Mouse (Mus musculus) heart, embryonic 15.5 days (tissue): ENCODE data around the gene Abcc8. TPM values are rescaled to one million over a fixed set of nuclear protein-coding genes. Genes with fewer than 3 reads are reported as not detected.

Experiments used
- ATAC-seq: fragments of 200-750 bp; cut with Nextera tagmentation; replicated peaks from 2 replicates; pipeline ENCODE4 v1.8.0; 2017; ENCODE audit warnings: low read depth, moderate TSS enrichment; ENCODE audit not compliant: insufficient number of reproducible peaks, insufficient read depth, low FRiP score
- H3K27ac ChIP-seq: fragments of 300-500 bp; sonication (generic); 2 replicates; pipeline ENCODE4 v1.5.1; 2015; ENCODE audit warnings: mild to moderate bottlenecking, inconsistent platforms
- H3K27me3 ChIP-seq: fragments of 300-500 bp; sonication (generic); 2 replicates; pipeline ENCODE4 v1.6.1; 2015; ENCODE audit warnings: inconsistent platforms
- H3K36me3 ChIP-seq: fragments of 300-500 bp; sonication (generic); 2 replicates; pipeline ENCODE4 v1.6.1; 2015; ENCODE audit warnings: mild to moderate bottlenecking, inconsistent platforms
- H3K4me1 ChIP-seq: fragments of 300-500 bp; sonication (generic); replicated peaks from 2 replicates; pipeline ENCODE4 v1.6.1; 2015; ENCODE audit warnings: inconsistent platforms
- H3K4me2 ChIP-seq: fragments of 300-500 bp; sonication (generic); 2 replicates; pipeline ENCODE4 v1.6.1; 2015; ENCODE audit warnings: inconsistent platforms, mild to moderate bottlenecking, moderate library complexity
- H3K4me3 ChIP-seq: fragments of 300-500 bp; sonication (generic); 2 replicates; pipeline ENCODE4 v1.5.1; 2015; ENCODE audit warnings: mild to moderate bottlenecking, inconsistent platforms
- H3K9ac ChIP-seq: fragments of 300-500 bp; sonication (generic); 2 replicates; pipeline ENCODE4 v1.6.1; 2015; ENCODE audit warnings: mild to moderate bottlenecking, inconsistent platforms
- H3K9me3 ChIP-seq: fragments of 300-500 bp; sonication (generic); replicated peaks from 2 replicates; pipeline ENCODE4 v1.6.1; 2016; ENCODE audit warnings: inconsistent platforms
- WGBS: fragments of 180-500 bp; shearing (Covaris S2); methylation state at CpG from one replicate; pipeline ENCODE4 v1.1.7; 2015; ENCODE audit warnings: mixed read lengths; 5-methylcytosine and 5-hydroxymethylcytosine counted together
- polyA plus RNA-seq: library from polyadenylated mRNA; unstranded; fragments of >200 nt; fragmentation: Nextera tagmentation; extraction: Ambion mirVana; gene quantifications from 2 replicates; pipeline ENCODE4 v1.2.1, GENCODE M21; 2015

Gene Abcc8
- polyA plus RNA-seq, 1 experiment from 2014 or later: 18.1 TPM

- no peak for ATAC-seq
- no peak overlapping the region for H3K27ac ChIP-seq
- H3K27me3 ChIP-seq: 0 out of 2 replicates have a peak, but pooled peaks cover 2% of the 10 kb centered on the region
- H3K4me1 ChIP-seq: peaks cover 12% of the 10 kb centered on the region
- no peaks in the 10 kb centered on the region for H3K9me3 ChIP-seq
- no peak overlapping the region for H3K4me3 ChIP-seq
- 84% methylated on average over 7 of the region's 7 CpGs for WGBS
- H3K36me3 ChIP-seq: no peaks in the 10 kb centered on the region
- no peak overlapping the region for H3K4me2 ChIP-seq
- no peak overlapping the region for H3K9ac ChIP-seq
Measured at GRCm38 (mm10) chr7:46105484-46105883, 74.3 kb downstream of the Abcc8 start.

DNA sequence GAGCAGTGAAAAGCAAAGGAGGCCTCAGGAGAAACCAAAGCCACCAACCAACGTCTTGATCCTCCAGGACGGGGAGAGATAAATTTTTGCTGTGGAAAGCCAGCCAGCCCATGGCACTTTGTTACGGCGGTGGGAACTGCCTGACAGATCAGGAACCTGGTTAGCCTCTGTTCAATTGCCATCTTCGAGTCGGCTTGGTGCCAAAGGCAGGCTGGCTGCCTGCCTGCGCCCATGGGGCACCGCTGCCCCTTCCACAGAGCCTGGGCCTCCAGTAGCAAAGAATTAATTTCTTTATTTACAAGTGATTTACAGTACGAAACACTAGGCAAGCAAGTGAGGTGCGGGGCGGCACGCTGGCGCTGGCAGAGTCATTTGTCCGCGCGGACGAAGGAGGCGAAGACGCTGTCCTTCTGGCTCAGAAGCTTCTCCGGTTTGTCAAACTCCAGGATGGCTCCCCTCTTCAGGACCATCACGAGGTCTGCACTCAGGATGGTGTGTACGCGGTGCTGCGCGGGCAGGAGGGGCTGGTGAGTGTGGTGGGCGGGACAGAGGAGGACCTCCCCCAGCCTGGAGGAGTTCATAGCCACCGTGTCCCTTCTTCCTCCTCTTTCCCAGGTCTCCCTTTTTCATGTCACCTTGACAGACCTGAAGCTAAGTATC, 75.4 kb downstream of the Abcc8 start:
- no peak overlapping the region for H3K27ac ChIP-seq
- H3K4me2 ChIP-seq: no peak overlapping the region
- H3K27me3 ChIP-seq: no peaks in the 10 kb centered on the region
- no peak overlapping the region for H3K4me3 ChIP-seq
- H3K9ac ChIP-seq: no peak overlapping the region
- ATAC-seq: no peak
- H3K9me3 ChIP-seq: no peaks in the 10 kb centered on the region
- 76% methylated on average over 27 of the region's 27 CpGs for WGBS
- H3K36me3 ChIP-seq: no peaks in the 10 kb centered on the region
- H3K4me1 ChIP-seq: peaks cover 18% of the 10 kb centered on the region

- Histone ChIP-seq H3K4me2 (no peak overlapping the region), H3K27me3 (no peaks in the 10 kb centered on the region), H3K4me1 (peaks cover 24% of the 10 kb centered on the region), H3K4me3 (no peak overlapping the region), H3K36me3 (no peaks in the 10 kb centered on the region), H3K9me3 (no peaks in the 10 kb centered on the region), H3K9ac (no peak overlapping the region), H3K27ac (no peak overlapping the region)
- ATAC-seq: no peak
- WGBS: 79% methylated on average over 8 of the region's 8 CpGs
Measured at GRCm38 (mm10) chr7:46103771-46104170, 76.1 kb downstream of the Abcc8 start.

GRCm38 (mm10) chr7:46103075-46103591, 76.7 kb downstream of the Abcc8 start:
- Histone ChIP-seq H3K4me2 (no peak overlapping the region), H3K27me3 (no peaks in the 10 kb centered on the region), H3K9ac (no peak overlapping the region), H3K27ac (no peak overlapping the region), H3K36me3 (no peaks in the 10 kb centered on the region), H3K4me1 (peaks cover 27% of the 10 kb centered on the region), H3K4me3 (no peak overlapping the region), H3K9me3 (no peaks in the 10 kb centered on the region)
- no peak for ATAC-seq
- 74% methylated on average over 8 of the region's 8 CpGs for WGBS

DNA sequence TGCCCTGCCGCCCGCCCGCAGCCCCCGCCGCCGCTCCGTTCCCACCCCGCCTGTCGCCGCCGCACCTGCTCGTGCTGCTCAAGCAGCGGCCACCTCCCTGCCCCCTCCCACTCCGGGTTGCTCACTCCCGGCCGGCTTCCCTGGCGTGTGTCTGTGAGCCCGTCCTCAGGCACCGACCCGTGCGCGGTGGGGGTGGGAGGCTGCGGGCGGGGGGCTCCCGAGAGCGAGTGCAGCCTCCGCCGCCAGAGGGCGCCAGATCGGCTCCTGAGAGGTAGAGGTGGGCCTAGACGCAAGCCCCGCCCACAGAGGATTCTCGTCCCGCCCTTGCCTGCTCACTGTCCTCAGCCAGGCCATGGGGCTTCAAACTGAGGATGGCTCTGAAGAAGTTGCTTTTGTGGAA, 79.3 kb downstream of the Abcc8 start, which contains the start of gene Kcnj11:
Kcnj11 (minus strand) TSS at position 202 of the 400 bp plus-strand sequence.
- Histone ChIP-seq H3K27me3 (0 out of 2 replicates have a peak, but pooled peaks cover 4% of the 10 kb centered on the region), H3K9me3 (no peaks in the 10 kb centered on the region), H3K4me2 (peak within 1 kb of the TSS; percentile 69), H3K4me3 (peak within 1 kb of the TSS; percentile 65), H3K9ac (peak within 1 kb of the TSS; percentile 70), H3K36me3 (no peaks in the 10 kb centered on the region), H3K4me1 (peaks cover 40% of the 10 kb centered on the region), H3K27ac (peak within 1 kb of the TSS; percentile 98)
- peak; percentile 61 for ATAC-seq
- WGBS: under 1% methylated on average over 34 of the region's 34 CpGs

DNA sequence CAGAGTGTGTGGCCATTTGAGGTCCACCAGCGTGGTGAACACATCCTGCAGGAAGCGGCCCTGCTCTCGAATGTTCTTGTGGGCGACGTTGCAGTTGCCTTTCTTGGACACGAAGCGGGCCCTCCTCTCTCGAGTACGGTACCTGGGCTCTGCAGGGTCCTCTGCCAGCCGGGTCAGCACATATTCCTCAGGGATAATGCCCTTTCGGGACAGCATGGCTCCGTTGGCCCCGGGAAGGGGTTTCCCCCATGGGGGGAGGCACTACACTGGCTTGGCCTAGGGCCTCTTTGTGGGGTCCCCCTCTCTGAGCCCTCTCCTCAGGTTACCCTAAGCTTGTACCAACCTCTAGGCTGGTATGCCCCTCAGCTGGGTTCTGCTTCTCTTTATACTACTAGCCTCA, 80.2 kb downstream of the Abcc8 start:
- no peaks in the 10 kb centered on the region for H3K36me3 ChIP-seq
- 59% methylated on average over 13 of the region's 13 CpGs for WGBS
- peak overlapping the region; percentile 70 for H3K9ac ChIP-seq
- no peaks in the 10 kb centered on the region for H3K9me3 ChIP-seq
- no peak for ATAC-seq
- H3K4me2 ChIP-seq: peak overlapping the region; percentile 69
- peak overlapping the region; percentile 98 for H3K27ac ChIP-seq
- peaks cover 42% of the 10 kb centered on the region for H3K4me1 ChIP-seq
- H3K4me3 ChIP-seq: peak overlapping the region; percentile 65
- H3K27me3 ChIP-seq: 0 out of 2 replicates have a peak, but pooled peaks cover 11% of the 10 kb centered on the region

DNA sequence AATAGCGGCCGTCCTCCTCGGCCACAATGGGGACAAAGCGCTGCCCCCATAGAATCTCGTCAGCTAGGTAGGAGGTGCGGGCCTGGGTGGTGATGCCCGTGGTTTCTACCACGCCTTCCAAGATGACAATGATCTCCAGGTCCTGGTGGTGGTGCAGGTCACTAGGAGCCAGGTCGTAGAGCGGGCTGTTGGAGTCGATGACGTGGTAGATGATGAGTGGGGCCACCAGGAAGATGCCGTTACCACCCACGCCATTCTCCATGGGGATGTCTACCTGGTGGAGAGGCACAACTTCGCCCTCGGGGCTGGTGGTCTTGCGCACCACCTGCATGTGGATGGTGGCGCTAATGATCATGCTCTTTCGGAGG, 80.9 kb downstream of the Abcc8 start:
- no peak for ATAC-seq
- Histone ChIP-seq H3K36me3 (no peaks in the 10 kb centered on the region), H3K9ac (peak overlapping the region; percentile 58; the same call in 1 of the 2 replicates), H3K27ac (peak overlapping the region; percentile 98), H3K4me1 (peaks cover 38% of the 10 kb centered on the region), H3K4me3 (peak overlapping the region; percentile 65), H3K4me2 (peak overlapping the region; percentile 69), H3K27me3 (0 out of 2 replicates have a peak, but pooled peaks cover 11% of the 10 kb centered on the region), H3K9me3 (no peaks in the 10 kb centered on the region)
- 67% methylated on average over 19 of the region's 19 CpGs for WGBS

DNA sequence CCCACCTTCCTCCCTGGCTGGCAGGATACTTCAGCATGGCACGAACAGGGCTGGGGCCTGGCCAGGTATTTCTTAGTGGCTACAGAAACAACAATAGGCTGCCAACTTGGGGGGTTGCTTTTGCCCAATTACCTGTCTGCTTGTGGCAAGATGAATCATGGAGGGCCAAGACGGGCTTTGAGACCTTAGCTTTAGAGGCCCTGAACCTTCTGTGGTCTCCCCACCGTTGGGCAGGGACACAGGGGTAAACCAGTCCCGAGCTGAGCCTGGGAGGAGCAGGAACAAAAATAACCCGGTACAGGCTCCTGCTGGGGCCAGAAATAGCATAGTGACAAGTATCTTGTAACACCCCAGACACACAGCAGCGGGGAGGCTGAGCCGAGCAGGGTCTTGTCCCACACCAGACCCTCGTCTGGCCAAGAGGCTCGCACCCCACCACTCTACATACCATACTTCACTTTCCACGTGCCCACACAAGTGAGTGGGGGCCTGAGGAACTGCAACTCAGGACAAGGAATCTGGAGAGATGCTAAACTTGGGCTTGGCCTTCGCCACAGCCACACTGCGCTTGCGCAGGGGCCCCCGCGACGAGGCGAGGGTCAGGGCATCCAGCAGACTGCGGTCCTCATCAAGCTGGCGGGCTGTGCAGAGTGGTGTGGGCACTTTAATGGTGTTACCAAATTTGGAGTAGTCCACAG, 81.5 kb downstream of the Abcc8 start:
- Histone ChIP-seq H3K9ac (peak overlapping the region; percentile 58), H3K4me2 (peak overlapping the region; percentile 69), H3K27me3 (0 out of 2 replicates have a peak, but pooled peaks cover 14% of the 10 kb centered on the region), H3K4me1 (peaks cover 38% of the 10 kb centered on the region), H3K4me3 (peak overlapping the region; percentile 65), H3K27ac (peak overlapping the region; percentile 98), H3K36me3 (no peaks in the 10 kb centered on the region), H3K9me3 (no peaks in the 10 kb centered on the region)
- WGBS: 36% methylated on average over 19 of the region's 19 CpGs
- peak; percentile 80 for ATAC-seq

- peak overlapping the region; percentile 98 for H3K27ac ChIP-seq
- peak overlapping the region; percentile 58 for H3K9ac ChIP-seq
- peaks cover 38% of the 10 kb centered on the region for H3K4me1 ChIP-seq
- 28% methylated on average over 4 of the region's 4 CpGs for WGBS
- H3K36me3 ChIP-seq: no peaks in the 10 kb centered on the region
- peak overlapping the region; percentile 65 for H3K4me3 ChIP-seq
- H3K27me3 ChIP-seq: 0 out of 2 replicates have a peak, but pooled peaks cover 14% of the 10 kb centered on the region
- no peaks in the 10 kb centered on the region for H3K9me3 ChIP-seq
- no peak for ATAC-seq
- peak overlapping the region; percentile 69 for H3K4me2 ChIP-seq
Measured at GRCm38 (mm10) chr7:46097319-46097783, 82.5 kb downstream of the Abcc8 start.

DNA sequence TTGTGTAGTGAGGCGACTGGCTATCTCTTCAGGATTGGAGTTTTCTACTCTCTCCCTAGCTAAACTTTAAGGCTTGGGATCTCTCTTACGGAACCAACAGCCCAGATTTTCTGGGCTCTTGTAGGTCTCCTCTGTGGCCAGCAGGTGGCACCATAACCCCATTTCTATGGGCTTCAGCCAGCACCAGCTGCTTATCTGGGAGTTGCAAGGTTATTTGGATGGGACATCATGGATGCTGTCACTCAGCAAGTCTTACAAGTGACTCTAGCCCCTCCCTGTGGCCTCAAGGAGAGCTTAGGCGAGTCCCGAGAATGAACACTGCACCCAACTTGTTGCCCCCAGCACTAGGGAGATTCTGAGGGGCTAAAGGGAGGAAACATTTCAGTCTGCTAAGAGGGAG, 83.7 kb downstream of the Abcc8 start:
- Histone ChIP-seq H3K4me3 (peak overlapping the region; percentile 65), H3K27me3 (0 out of 2 replicates have a peak, but pooled peaks cover 14% of the 10 kb centered on the region), H3K27ac (peak overlapping the region; percentile 98; the same call in 1 of the 2 replicates)

DNA sequence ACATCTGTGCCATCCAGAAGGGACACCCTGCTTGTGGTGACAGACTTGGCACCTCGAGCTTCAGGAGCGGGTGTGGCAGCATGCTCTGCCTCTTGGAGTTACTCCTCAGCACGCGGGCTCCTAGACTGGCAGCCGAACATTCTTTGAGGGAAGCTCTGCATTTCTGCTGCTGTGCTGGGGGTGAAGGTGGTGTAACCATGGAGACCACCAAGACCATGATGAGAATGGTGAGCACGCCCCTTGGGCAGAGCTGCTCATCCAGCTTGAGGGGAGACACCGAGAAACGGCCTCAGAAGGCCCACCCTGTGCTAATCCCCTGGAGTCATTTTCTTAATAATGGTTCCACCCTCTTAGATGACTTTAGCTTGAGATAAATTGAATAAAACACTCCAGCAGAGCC, 87.0 kb downstream of the Abcc8 start:
- no peaks in the 10 kb centered on the region for H3K36me3 ChIP-seq
- H3K4me3 ChIP-seq: no peak overlapping the region
- 53% methylated on average over 8 of the region's 8 CpGs for WGBS
- no peak overlapping the region for H3K4me2 ChIP-seq
- H3K27ac ChIP-seq: no peak overlapping the region
- 0 out of 2 replicates have a peak, but pooled peaks cover 14% of the 10 kb centered on the region for H3K27me3 ChIP-seq
- peaks cover 17% of the 10 kb centered on the region for H3K4me1 ChIP-seq
- H3K9me3 ChIP-seq: no peaks in the 10 kb centered on the region
- H3K9ac ChIP-seq: no peak overlapping the region
- no peak for ATAC-seq

More for the DNA sequence above, 83.7 kb downstream of the Abcc8 start:
- WGBS: 2% methylated on average over 4 of the region's 4 CpGs
- Histone ChIP-seq H3K36me3 (no peaks in the 10 kb centered on the region), H3K4me2 (peak overlapping the region; percentile 69), H3K9ac (0 out of 2 replicates have a peak overlapping the region, but pooled peaks have one; percentile 58), H3K4me1 (peaks cover 38% of the 10 kb centered on the region), H3K9me3 (no peaks in the 10 kb centered on the region)
- no peak for ATAC-seq
